17 mouse cellular contexts compared by ENCODE assay signal in the genomic region with DNA sequence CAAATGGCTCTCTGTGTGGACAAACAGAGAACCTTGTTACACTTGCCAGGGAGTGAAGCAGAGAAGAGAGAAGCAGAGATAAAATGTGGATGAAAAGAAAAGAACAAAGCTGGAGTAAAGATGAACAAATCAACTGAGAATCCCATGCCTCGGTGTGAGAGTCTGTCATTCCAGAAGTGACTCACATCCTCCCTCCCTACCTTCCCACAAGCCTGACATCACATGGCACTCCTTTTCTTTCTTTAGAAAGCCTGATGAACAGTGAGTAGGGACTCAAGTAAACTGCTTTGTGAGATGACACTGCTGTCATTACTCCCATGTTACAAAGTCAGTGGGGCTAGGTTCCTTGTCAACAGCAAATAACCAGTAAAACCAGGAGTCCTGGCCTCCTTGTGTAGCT.
DNase-seq lines count a peak whose midpoint lies in the region; ATAC-seq lines count a peak whose summit lies in the region.
"Had no signal": no experiment of that assay in that cellular context is flagged by ENCODE, and none has a peak within 500 bp of the region (broad histone marks: within the 10 kb centered on the region; RNA-seq: fewer than 3 reads in every experiment).

No protein-coding gene starts in this region.

- DNase-seq in right cerebral cortex, adult 18-20 months: peak; percentile 29
- no peak for DNase-seq in right cerebral cortex, postnatal 14 days
- DNase-seq in MN1 (ENCODE audit: low spot score): peak; percentile 9
- peak; percentile 78 for DNase-seq in brain, adult 2 months (ENCODE audit: low read depth, low spot score)
- DNase-seq in telencephalon, adult 2 months (ENCODE audit: low read depth, low spot score): peak; percentile 35
- DNase-seq in layer of hippocampus, postnatal 25 days (ENCODE audit: extremely low spot score in 1 of 2, low spot score in 1 of 2): no peak
- no peak for DNase-seq in adrenal gland, adult 8-10 months
- DNase-seq: adrenal gland, postnatal 25 days; cerebellum, adult 2 months; cerebellum, postnatal 10 days; heart, adult 18-20 months; heart, postnatal 10 days; heart, postnatal 4 days had no signal

- ATAC-seq in erythroblast, adult 5-6 weeks (replicated peaks; ENCODE audit: low FRiP score, poor library complexity, severe bottlenecking): no peak
- ATAC-seq: activated CD4-positive, CD25-positive, alpha-beta regulatory T cell, adult 4 months; forebrain, embryonic 16.5 days; hindbrain, postnatal 0 days had no signal

Comparison
In these comparisons a context has a peak if more than half of its experiments do, and no peak if none do; other contexts are left out.
1. DNase-seq: peak in right cerebral cortex, adult 18-20 months (single experiment), MN1 (single experiment), brain, adult 2 months (single experiment) and telencephalon, adult 2 months (single experiment); none in right cerebral cortex, postnatal 14 days (single experiment), layer of hippocampus, postnatal 25 days (0 of 2) and adrenal gland, adult 8-10 months (single experiment).